Mouse (Mus musculus): ENCODE measurements around the gene Itga9.

Gene Itga9

GRCm38 (mm10) chr9:118919672-118920186, 313.2 kb downstream of the Itga9 start:
- peak in 1 of 2 experiments; percentile 54 for DNase-seq (ENCODE audit: low spot score in 2 of 2)

DNA sequence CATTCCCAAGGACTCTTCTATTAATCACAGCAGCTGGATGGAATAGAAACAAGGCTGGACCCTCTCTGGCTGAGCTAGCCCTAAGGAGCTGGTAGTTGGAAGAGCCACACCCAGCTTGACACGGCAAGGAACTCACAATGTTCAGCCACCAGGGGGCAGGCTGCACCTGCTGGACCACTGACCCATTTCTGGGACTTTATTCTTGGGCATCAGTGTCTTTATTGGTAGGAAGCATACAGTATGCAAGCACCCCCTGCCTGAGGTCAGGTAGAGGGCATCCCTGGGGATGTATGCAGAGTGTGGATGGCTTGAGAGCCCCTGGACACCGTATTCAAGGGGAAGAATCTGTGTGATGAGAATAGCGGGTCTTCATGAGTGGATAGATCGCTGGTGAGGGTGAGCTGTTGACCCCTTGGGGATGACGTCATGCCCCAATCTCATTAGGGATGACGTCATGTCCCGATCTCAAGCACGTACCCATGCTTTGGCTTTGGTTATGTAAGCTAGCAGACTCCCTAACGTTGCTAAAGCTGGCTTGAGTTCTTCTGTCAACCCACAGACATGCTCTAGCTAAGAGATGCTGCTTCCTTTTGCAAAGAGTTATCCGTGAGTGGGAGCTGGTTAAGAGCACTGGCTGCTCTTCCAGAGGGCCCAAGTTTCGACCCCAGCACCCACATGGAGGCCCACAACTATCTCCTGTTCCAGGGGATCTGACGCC, 314.5 kb downstream of the Itga9 start:
- DNase-seq (ENCODE audit: low spot score in 2 of 2) = peak; percentile 62 to 84

- no peak for DNase-seq (ENCODE audit: low spot score in 2 of 2)
Measured at GRCm38 (mm10) chr9:118921926-118922325, 315.4 kb downstream of the Itga9 start.

GRCm38 (mm10) chr9:118924554-118925085, 318.1 kb downstream of the Itga9 start:
- no peak for DNase-seq (ENCODE audit: low spot score in 2 of 2)

- DNase-seq (ENCODE audit: low spot score in 2 of 2) = peak; percentile 90 to 96
Measured at GRCm38 (mm10) chr9:118925286-118926110, 319.0 kb downstream of the Itga9 start.

- peak in 1 of 2 experiments; percentile 54 for DNase-seq (ENCODE audit: low spot score in 2 of 2)
Measured at GRCm38 (mm10) chr9:118926111-118926650, 319.7 kb downstream of the Itga9 start, which contains the start of gene Ctdspl. Gene Ctdspl, plus strand, starts transcription at chr9:118926453.

DNA sequence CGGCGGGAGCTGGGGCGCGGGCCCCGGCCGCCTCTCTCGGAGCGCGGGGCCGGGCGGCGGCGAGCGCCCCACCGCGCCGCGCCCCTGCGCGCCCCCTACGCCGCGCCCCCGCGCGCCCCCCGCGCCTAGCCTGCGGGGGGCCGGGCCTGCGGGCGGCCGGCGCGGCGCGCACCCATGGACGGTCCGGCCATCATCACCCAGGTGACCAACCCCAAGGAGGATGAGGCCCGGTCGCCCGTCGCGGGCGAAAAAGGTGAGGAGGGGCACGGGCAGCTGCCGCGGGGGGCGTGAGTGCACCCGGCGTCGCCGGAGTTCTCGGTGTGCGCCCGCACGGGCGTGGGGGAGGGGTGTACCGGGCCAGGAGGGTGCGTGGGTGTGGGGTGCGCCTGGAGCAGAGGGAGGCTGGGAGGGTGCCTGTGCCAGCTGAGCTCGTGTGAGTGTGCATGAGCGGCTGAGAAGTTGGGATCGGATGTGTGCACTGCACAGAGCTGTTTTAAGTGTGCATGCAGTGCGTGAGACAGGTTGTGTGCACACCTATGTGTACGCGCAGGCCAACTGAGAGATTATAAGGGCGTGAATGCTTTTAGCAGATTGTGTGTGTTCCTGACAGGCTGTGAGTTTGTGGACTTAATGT, 320.3 kb downstream of the Itga9 start:
- peak; percentile 61 to 73 for DNase-seq (ENCODE audit: low spot score in 2 of 2)

- DNase-seq (ENCODE audit: low spot score in 2 of 2) = peak in 1 of 2 experiments; percentile 45
Measured at GRCm38 (mm10) chr9:118927501-118927900, 321.0 kb downstream of the Itga9 start.

- no peak for DNase-seq (ENCODE audit: low spot score in 2 of 2)
Measured at GRCm38 (mm10) chr9:118928007-118928406, 321.5 kb downstream of the Itga9 start.

- no peak for DNase-seq (ENCODE audit: low spot score in 2 of 2)
Measured at GRCm38 (mm10) chr9:118928656-118929055, 322.2 kb downstream of the Itga9 start.

- no peak for DNase-seq (ENCODE audit: low spot score in 2 of 2)
Measured at GRCm38 (mm10) chr9:118930611-118931010, 324.1 kb downstream of the Itga9 start.

DNA sequence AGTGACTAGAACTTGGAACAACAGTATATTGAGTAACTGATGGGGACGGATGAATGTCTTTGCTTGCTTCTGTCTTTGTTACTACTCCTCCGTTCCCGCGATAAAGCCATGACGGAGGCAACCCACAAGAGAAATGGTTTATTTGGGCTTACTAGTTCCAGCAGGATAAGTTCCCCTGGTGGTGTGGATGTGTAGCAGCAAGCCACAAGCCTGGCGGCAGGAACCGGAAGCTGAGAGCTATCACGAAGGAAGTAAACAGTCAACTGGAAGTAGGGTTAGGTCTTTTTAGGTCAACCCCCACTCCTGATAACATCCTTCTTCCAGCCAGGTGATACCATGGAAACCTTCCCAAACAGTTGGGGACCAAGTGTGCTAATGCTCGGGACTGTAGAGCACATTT, 327.3 kb downstream of the Itga9 start:
- DNase-seq (ENCODE audit: low spot score in 2 of 2) = no peak

DNA sequence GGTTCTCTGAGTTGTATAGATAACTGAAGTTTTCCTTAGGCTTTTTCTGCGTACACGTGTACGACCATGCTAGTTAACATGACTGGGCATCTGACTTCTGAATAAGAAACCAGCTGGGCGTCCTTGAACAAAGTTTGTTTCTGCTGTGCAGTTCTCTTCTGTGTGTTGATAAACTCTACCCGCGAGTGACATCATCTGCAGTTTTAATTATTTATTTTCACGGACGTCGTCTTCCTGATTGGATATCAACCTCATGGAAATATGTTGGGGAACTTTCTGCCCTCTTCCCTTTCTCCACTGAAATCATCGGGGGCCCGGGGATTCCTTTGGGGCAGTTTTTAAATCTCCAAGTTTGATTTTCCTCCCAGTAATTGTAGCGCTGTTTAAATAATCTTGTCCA, 327.8 kb downstream of the Itga9 start:
- no peak for DNase-seq (ENCODE audit: low spot score in 2 of 2)

GRCm38 (mm10) chr9:118935098-118935497, 328.6 kb downstream of the Itga9 start:
- no peak for DNase-seq (ENCODE audit: low spot score in 2 of 2)

DNA sequence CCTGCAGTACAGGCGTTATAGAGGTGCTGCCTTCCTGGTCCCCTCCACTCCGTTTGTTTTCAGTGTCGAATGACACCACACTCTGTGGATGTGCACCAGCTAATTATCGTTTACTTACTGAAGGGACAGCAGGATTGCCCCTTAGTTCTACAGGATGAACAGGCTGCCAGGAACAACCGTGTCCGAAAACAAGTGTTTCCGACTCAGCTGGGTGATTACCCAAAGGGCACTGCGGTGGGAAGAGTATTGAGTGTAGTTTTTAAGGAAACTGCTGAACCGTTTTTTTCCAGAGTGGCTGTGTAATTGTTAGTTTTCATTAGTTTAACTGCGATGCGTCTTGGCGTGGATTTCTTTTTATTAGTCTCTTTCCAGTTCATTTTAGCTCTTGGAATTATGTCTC, 329.6 kb downstream of the Itga9 start:
- no peak for DNase-seq (ENCODE audit: low spot score in 2 of 2)

DNA sequence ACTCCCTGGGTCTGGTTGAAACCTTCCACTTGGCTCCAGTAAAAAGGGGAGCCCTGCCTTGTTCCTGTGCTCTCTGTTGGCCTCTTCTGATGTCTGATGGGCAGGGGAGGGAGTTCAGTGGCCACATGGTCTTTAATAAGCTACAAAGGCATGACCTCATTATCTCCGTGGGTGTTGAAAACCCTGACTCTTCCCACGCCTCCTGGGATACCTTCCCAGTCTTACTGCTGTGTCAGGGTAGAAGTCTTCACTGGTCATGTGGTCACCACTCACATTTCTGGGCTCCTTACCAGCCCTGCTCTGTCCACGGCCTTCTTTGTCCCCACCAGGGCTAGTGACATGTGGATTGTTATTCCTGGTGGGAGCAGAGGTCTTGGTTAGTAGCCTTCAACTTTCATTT, 331.0 kb downstream of the Itga9 start:
- no peak for DNase-seq (ENCODE audit: low spot score in 2 of 2)

GRCm38 (mm10) chr9:118939410-118939809, 332.9 kb downstream of the Itga9 start:
- no peak for DNase-seq (ENCODE audit: low spot score in 2 of 2)

GRCm38 (mm10) chr9:118939831-118940230, 333.3 kb downstream of the Itga9 start:
- no peak for DNase-seq (ENCODE audit: low spot score in 2 of 2)

GRCm38 (mm10) chr9:118940591-118941207, 334.2 kb downstream of the Itga9 start:
- no peak for DNase-seq (ENCODE audit: low spot score in 2 of 2)

DNA sequence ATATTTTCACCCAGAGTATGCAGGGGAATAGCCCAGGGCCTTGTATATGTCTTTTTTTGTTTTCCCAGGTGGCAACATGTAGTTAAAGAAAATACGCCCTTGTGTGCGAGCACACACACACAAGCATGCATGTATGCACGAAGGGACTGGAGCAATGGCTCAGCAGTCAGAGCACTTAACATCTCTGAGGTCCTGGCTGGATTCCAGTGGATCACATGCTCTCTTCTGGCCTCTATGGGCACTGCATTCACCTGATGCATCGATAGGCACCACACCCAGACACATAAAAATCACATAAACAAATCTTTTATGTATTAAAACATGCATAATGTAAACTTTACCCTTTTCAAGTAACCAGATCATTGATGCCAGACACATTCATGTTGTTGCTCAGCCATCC, 335.5 kb downstream of the Itga9 start:
- no peak for DNase-seq (ENCODE audit: low spot score in 2 of 2)

DNA sequence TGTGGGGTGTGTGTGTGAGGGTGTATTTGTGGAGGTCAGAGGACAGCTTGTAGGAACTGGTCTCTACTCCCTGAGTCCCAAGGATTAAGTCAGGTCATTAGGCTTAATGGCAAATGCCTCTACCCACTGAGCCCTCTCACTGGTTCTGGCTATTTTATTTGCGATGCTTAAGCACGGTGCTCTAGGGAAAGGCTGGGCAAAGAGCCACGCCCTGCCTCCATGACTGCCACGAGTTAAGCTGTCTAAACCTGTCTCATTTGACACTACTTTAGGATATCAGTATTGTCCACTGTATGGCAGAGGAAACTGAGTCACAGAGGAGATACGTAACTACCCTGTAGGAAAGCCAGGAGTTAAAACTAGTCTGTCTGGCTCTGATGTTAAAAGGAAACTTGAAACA, 337.5 kb downstream of the Itga9 start:
- no peak for DNase-seq (ENCODE audit: low spot score in 2 of 2)

All from left cerebral cortex, adult 9 months (tissue).